Mouse (Mus musculus) intestine, embryonic 16.5 days (tissue): ENCODE data around the gene Mcm3. TPM values are rescaled to one million over a fixed set of nuclear protein-coding genes. Genes with fewer than 3 reads are reported as not detected.
"Not testable (repeated sequence)": the region's sequence is repeated elsewhere in the genome, so short reads cannot be mapped to it uniquely, and the experiment has no call there.

ENCODE experiments used
- ATAC-seq: fragments of 200-750 bp; cut with Nextera tagmentation; 2 replicates; pipeline ENCODE4 v1.8.0; 2017; ENCODE audit warnings: moderate TSS enrichment, moderate library complexity
- H3K27ac ChIP-seq: fragments of 300-500 bp; sonication (generic); 2 replicates; pipeline ENCODE4 v1.5.1; 2014; ENCODE audit warnings: mild to moderate bottlenecking, low read length
- H3K27me3 ChIP-seq: fragments of 300-500 bp; sonication (generic); replicated peaks from 2 replicates; pipeline ENCODE4 v1.6.1; 2014; ENCODE audit warnings: low read length, control low read depth, mixed read lengths; ENCODE audit not compliant: control insufficient read depth, insufficient read depth
- H3K36me3 ChIP-seq: fragments of 300-500 bp; sonication (generic); 2 replicates; pipeline ENCODE4 v1.6.1; 2014; ENCODE audit warnings: low read length, control low read depth; ENCODE audit not compliant: control insufficient read depth, insufficient read depth
- H3K4me1 ChIP-seq: fragments of 300-500 bp; sonication (generic); 2 replicates; pipeline ENCODE4 v1.6.1; 2014; ENCODE audit warnings: low read length, control low read depth, mixed read lengths; ENCODE audit not compliant: control insufficient read depth, insufficient read depth
- H3K4me2 ChIP-seq: fragments of 300-500 bp; sonication (generic); 2 replicates; pipeline ENCODE4 v1.6.1; 2014; ENCODE audit warnings: low read depth, low read length, control low read depth
- H3K4me3 ChIP-seq: fragments of 300-500 bp; sonication (generic); 2 replicates; pipeline ENCODE4 v1.5.1; 2014; ENCODE audit warnings: mild to moderate bottlenecking, low read length
- H3K9ac ChIP-seq: fragments of 300-500 bp; sonication (generic); 2 replicates; pipeline ENCODE4 v1.6.1; 2014; ENCODE audit warnings: low read depth, low read length
- H3K9me3 ChIP-seq: fragments of 300-500 bp; sonication (generic); 2 replicates; pipeline ENCODE4 v1.6.1; 2016; ENCODE audit warnings: low read length, control low read depth; ENCODE audit not compliant: control insufficient read depth
- WGBS: fragments of 180-500 bp; shearing (Covaris S2); extraction: QIAGEN DNeasy Blood & Tissue Kit; methylation state at CpG from one replicate; pipeline ENCODE4 v1.1.7; 2014; 5-methylcytosine and 5-hydroxymethylcytosine counted together
- polyA plus RNA-seq: library from polyadenylated mRNA; unstranded; fragments of >200 nt; fragmentation: Nextera tagmentation; extraction: Ambion mirVana; gene quantifications from 2 replicates; pipeline ENCODE4 v1.2.1, GENCODE M21; 2015

Gene Mcm3
- polyA plus RNA-seq, 1 experiment from 2014 or later: 121 TPM

GRCm38 (mm10) chr1:20817172-20817571, 2.9 kb downstream of the Mcm3 start:
- no peaks in the 10 kb centered on the region for H3K9me3 ChIP-seq
- H3K4me3 ChIP-seq: no peak overlapping the region
- 83% methylated on average over 9 of the region's 9 CpGs for WGBS
- H3K27ac ChIP-seq: no peak overlapping the region
- peaks cover 5% of the 10 kb centered on the region for H3K4me1 ChIP-seq
- H3K36me3 ChIP-seq: peaks cover 8% of the 10 kb centered on the region
- H3K4me2 ChIP-seq: no peak overlapping the region
- H3K27me3 ChIP-seq: no peaks in the 10 kb centered on the region
- no peak for ATAC-seq
- no peak overlapping the region for H3K9ac ChIP-seq

- no peak for ATAC-seq
- Histone ChIP-seq H3K4me2 (no peak overlapping the region), H3K4me3 (no peak overlapping the region), H3K27ac (no peak overlapping the region), H3K9me3 (no peaks in the 10 kb centered on the region), H3K4me1 (peaks cover 5% of the 10 kb centered on the region), H3K36me3 (peaks cover 12% of the 10 kb centered on the region), H3K9ac (no peak overlapping the region), H3K27me3 (no peaks in the 10 kb centered on the region)
- WGBS: 90% methylated on average over 8 of the region's 8 CpGs
These were observed 5.6 kb downstream of the Mcm3 start for GRCm38 (mm10) chr1:20814521-20814920.

- no peak overlapping the region for H3K27ac ChIP-seq
- H3K4me1 ChIP-seq: no peaks in the 10 kb centered on the region
- H3K9ac ChIP-seq: no peak overlapping the region
- no peak overlapping the region for H3K4me3 ChIP-seq
- 93% methylated on average over 10 of the region's 10 CpGs for WGBS
- H3K9me3 ChIP-seq: no peaks in the 10 kb centered on the region
- H3K4me2 ChIP-seq: no peak overlapping the region
- no peaks in the 10 kb centered on the region for H3K27me3 ChIP-seq
- peaks cover 57% of the 10 kb centered on the region for H3K36me3 ChIP-seq
- no peak for ATAC-seq
These were observed 15.6 kb downstream of the Mcm3 start for GRCm38 (mm10) chr1:20804526-20804925.

- H3K27ac ChIP-seq: no peak overlapping the region
- WGBS: 79% methylated on average over 8 of the region's 8 CpGs
- H3K27me3 ChIP-seq: no peaks in the 10 kb centered on the region
- no peak overlapping the region for H3K4me3 ChIP-seq
- H3K9me3 ChIP-seq: no peaks in the 10 kb centered on the region
- 0 out of 2 replicates have a peak, but pooled peaks have one; percentile 18 for ATAC-seq
- no peak overlapping the region for H3K9ac ChIP-seq
- no peaks in the 10 kb centered on the region for H3K4me1 ChIP-seq
- peaks cover 37% of the 10 kb centered on the region for H3K36me3 ChIP-seq
- H3K4me2 ChIP-seq: no peak overlapping the region
These were observed 18.3 kb downstream of the Mcm3 start for GRCm38 (mm10) chr1:20801682-20802390.

- no peak overlapping the region for H3K27ac ChIP-seq
- 98% methylated on average over 2 of the region's 2 CpGs for WGBS
- H3K4me3 ChIP-seq: no peak overlapping the region
- no peak overlapping the region for H3K9ac ChIP-seq
- H3K4me2 ChIP-seq: no peak overlapping the region
- H3K27me3 ChIP-seq: no peaks in the 10 kb centered on the region
- H3K36me3 ChIP-seq: peaks cover 31% of the 10 kb centered on the region
- ATAC-seq: no peak
- H3K9me3 ChIP-seq: no peaks in the 10 kb centered on the region
- no peaks in the 10 kb centered on the region for H3K4me1 ChIP-seq
These were observed 18.8 kb downstream of the Mcm3 start for GRCm38 (mm10) chr1:20801275-20801674.

- no peak overlapping the region for H3K4me2 ChIP-seq
- H3K4me1 ChIP-seq: no peaks in the 10 kb centered on the region
- no peak overlapping the region for H3K27ac ChIP-seq
- no peak overlapping the region for H3K9ac ChIP-seq
- no peaks in the 10 kb centered on the region for H3K27me3 ChIP-seq
- H3K36me3 ChIP-seq: peaks cover 7% of the 10 kb centered on the region
- 91% methylated on average over 5 of the region's 5 CpGs for WGBS
- no peak overlapping the region for H3K4me3 ChIP-seq
- no peaks in the 10 kb centered on the region for H3K9me3 ChIP-seq
- no peak for ATAC-seq
These were observed 24.9 kb downstream of the Mcm3 start for GRCm38 (mm10) chr1:20795178-20795577.

- H3K27ac ChIP-seq: no peak overlapping the region
- 92% methylated on average over 4 of the region's 4 CpGs for WGBS
- no peaks in the 10 kb centered on the region for H3K9me3 ChIP-seq
- no peaks in the 10 kb centered on the region for H3K27me3 ChIP-seq
- H3K4me2 ChIP-seq: no peak overlapping the region
- H3K9ac ChIP-seq: no peak overlapping the region
- no peak for ATAC-seq
- no peaks in the 10 kb centered on the region for H3K4me1 ChIP-seq
- H3K36me3 ChIP-seq: peaks cover 4% of the 10 kb centered on the region; the same call in 1 of the 2 replicates
- H3K4me3 ChIP-seq: no peak overlapping the region
These were observed 25.4 kb downstream of the Mcm3 start for GRCm38 (mm10) chr1:20794760-20795159.

GRCm38 (mm10) chr1:20791414-20791813, 28.7 kb downstream of the Mcm3 start:
- no peaks in the 10 kb centered on the region for H3K27me3 ChIP-seq
- 63% methylated on average over 7 of the region's 7 CpGs for WGBS
- H3K4me3 ChIP-seq: no peak overlapping the region
- no peak overlapping the region for H3K9ac ChIP-seq
- H3K4me2 ChIP-seq: no peak overlapping the region
- ATAC-seq: no peak
- H3K27ac ChIP-seq: no peak overlapping the region
- H3K36me3 ChIP-seq: no peaks in the 10 kb centered on the region
- no peaks in the 10 kb centered on the region for H3K4me1 ChIP-seq
- H3K9me3 ChIP-seq: no peaks in the 10 kb centered on the region

GRCm38 (mm10) chr1:20790517-20790916, 29.6 kb downstream of the Mcm3 start, which contains the start of gene Il17f:
Il17f (minus strand) TSS chr1:20790617.
- not testable (repeated sequence) for H3K27me3 ChIP-seq, ATAC-seq, H3K4me1 ChIP-seq, H3K4me3 ChIP-seq, H3K9me3 ChIP-seq, H3K27ac ChIP-seq, H3K4me2 ChIP-seq, H3K9ac ChIP-seq, H3K36me3 ChIP-seq
- 73% methylated on average over 1 of the region's 1 CpGs for WGBS

- no peaks in the 10 kb centered on the region for H3K27me3 ChIP-seq
- 44% methylated on average over 10 of the region's 10 CpGs for WGBS
- H3K27ac ChIP-seq: no peak overlapping the region
- H3K36me3 ChIP-seq: no peaks in the 10 kb centered on the region
- no peaks in the 10 kb centered on the region for H3K9me3 ChIP-seq
- H3K4me3 ChIP-seq: no peak overlapping the region
- H3K4me1 ChIP-seq: no peaks in the 10 kb centered on the region
- H3K4me2 ChIP-seq: no peak overlapping the region
- no peak for ATAC-seq
- no peak overlapping the region for H3K9ac ChIP-seq
These were observed 31.7 kb downstream of the Mcm3 start for GRCm38 (mm10) chr1:20788419-20788818.
